ENCODE assay signal across 7 mouse cellular contexts in the genomic region with DNA sequence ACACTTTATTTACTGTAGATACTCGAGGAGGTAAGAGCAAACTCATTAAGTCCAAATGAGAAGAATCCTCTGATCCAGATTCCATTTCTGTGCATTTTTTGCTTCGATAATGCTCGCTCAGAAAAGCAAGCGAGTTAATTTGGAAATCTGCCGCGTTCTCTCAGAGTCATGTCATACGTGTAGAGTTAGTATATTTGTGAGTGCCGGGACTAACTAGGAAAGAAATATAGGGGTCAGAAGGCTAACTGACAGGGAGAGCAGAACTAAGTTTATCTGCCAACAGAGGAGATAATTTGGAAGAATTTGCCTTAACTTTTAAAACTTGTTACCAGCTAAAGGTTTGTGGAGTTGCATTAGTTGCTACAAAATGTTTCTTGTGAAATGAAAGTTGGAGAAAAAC. TPM values are rescaled to one million over a fixed set of nuclear protein-coding genes. Genes with fewer than 3 reads are reported as not detected.
A peak's percentile ranks its signal among the peaks of the same experiment; 100 is the strongest.
DNase-seq lines count a peak whose midpoint lies in the region; ATAC-seq and TF ChIP-seq lines count a peak whose summit lies in the region.

No protein-coding gene starts in this region.

- peak; percentile 12 for DNase-seq in lung, postnatal 0 days (ENCODE audit: low spot score)
- DNase-seq in lung, adult 18-20 months = no peak
- no peak for DNase-seq in limb, embryonic 11.5 days (ENCODE audit: low spot score)
- no peak for DNase-seq in adrenal gland, postnatal 36 days
- DNase-seq in gastrocnemius, adult 8-10 months (ENCODE audit: low spot score in 2 of 2) = no peak

- 0 out of 2 replicates have a peak, but pooled peaks cover 6% of the 10 kb centered on the region for H3K4me1 ChIP-seq in lung, postnatal 0 days (ENCODE audit: insufficient read depth, low read depth, low read length)
- H3K4me1 ChIP-seq in embryonic fibroblast, embryonic 13.5 days (ENCODE audit: control insufficient read depth, insufficient read depth, low read length) = no peaks in the 10 kb centered on the region
- peaks cover 2% of the 10 kb centered on the region; the same call in 1 of the 2 replicates for H3K4me1 ChIP-seq in limb, embryonic 11.5 days (ENCODE audit: control insufficient read depth, insufficient read depth, low read length)
- H3K4me1 ChIP-seq in small intestine, adult 2 months (ENCODE audit: control insufficient read depth, insufficient read depth, insufficient read length, low read length) = no peaks in the 10 kb centered on the region; the same call in 1 of the 2 replicates

- 0 out of 2 replicates have a peak, but pooled peaks cover 5% of the 10 kb centered on the region for H3K36me3 ChIP-seq in lung, postnatal 0 days (ENCODE audit: insufficient read depth, low read length)
- H3K36me3 ChIP-seq in limb, embryonic 11.5 days (ENCODE audit: control insufficient read depth, insufficient read depth, low read length) = peaks cover 2% of the 10 kb centered on the region; the same call in 1 of the 2 replicates
- peaks cover 12% of the 10 kb centered on the region for H3K36me3 ChIP-seq in small intestine, adult 2 months (ENCODE audit: control insufficient read depth, insufficient read depth, low read length)

- no peak for ATAC-seq in lung, postnatal 0 days
- ATAC-seq in limb, embryonic 11.5 days (ENCODE audit: insufficient number of reproducible peaks, low FRiP score, low TSS enrichment, low read depth) = no peak

- H3K4me3 ChIP-seq in lung, postnatal 0 days (ENCODE audit: low read depth, low read length) = peak overlapping the region; percentile 65
- peak overlapping the region; percentile 65 for H3K4me3 ChIP-seq in embryonic fibroblast, embryonic 13.5 days (ENCODE audit: insufficient read depth, low read length)
- peak overlapping the region; percentile 85 for H3K4me3 ChIP-seq in limb, embryonic 11.5 days (ENCODE audit: low read depth, low read length)
- peak overlapping the region; percentile 98 for H3K4me3 ChIP-seq in small intestine, adult 2 months (ENCODE audit: low read depth, low read length)

- peak overlapping the region; percentile 69 for H3K9ac ChIP-seq in lung, postnatal 0 days (replicated peaks; ENCODE audit: low read depth)
- H3K9ac ChIP-seq in limb, embryonic 11.5 days (ENCODE audit: low read length) = peak overlapping the region; percentile 63

- H3K27ac ChIP-seq in lung, postnatal 0 days (ENCODE audit: low read length) = no peak overlapping the region
- no peak overlapping the region for H3K27ac ChIP-seq in embryonic fibroblast, embryonic 13.5 days (ENCODE audit: insufficient read depth, low read length)
- H3K27ac ChIP-seq in limb, embryonic 11.5 days (replicated peaks; ENCODE audit: low read depth, low read length) = no peak overlapping the region
- no peak overlapping the region for H3K27ac ChIP-seq in small intestine, adult 2 months (ENCODE audit: insufficient read depth, low read depth, low read length)

- peak overlapping the region; percentile 67 for H3K4me2 ChIP-seq in lung, postnatal 0 days (replicated peaks; ENCODE audit: low read depth, low read length)
- peak overlapping the region; percentile 79 for H3K4me2 ChIP-seq in limb, embryonic 11.5 days (ENCODE audit: low read depth, severe bottlenecking)

- TF ChIP-seq CTCF in lung, postnatal 0 days (IDR thresholded peaks at IDR 0.05) = no peak
- TF ChIP-seq CTCF in embryonic fibroblast, embryonic 13.5 days (IDR thresholded peaks at IDR 0.05; ENCODE audit: borderline replicate concordance, insufficient read depth, low read length) = no peak
- TF ChIP-seq CTCF in small intestine, adult 2 months (IDR thresholded peaks at IDR 0.05; ENCODE audit: extremely low read depth, insufficient read length, insufficient replicate concordance, low read depth, low read length) = no peak

- TF ChIP-seq POLR2A in embryonic fibroblast, embryonic 13.5 days (IDR thresholded peaks at IDR 0.05; ENCODE audit: low read depth, low read length) = no peak
- no peak for TF ChIP-seq POLR2A in small intestine, adult 2 months (IDR thresholded peaks at IDR 0.05; ENCODE audit: low read depth, low read length)

- no peaks in the 10 kb centered on the region for H3K9me3 ChIP-seq in lung, postnatal 0 days (ENCODE audit: low read length)
- H3K9me3 ChIP-seq in limb, embryonic 11.5 days (ENCODE audit: control insufficient read depth, low read length) = no peaks in the 10 kb centered on the region

- 1% methylated on average over 8 of the region's 8 CpGs for WGBS in lung, postnatal 0 days
- WGBS in limb, embryonic 11.5 days = 4% methylated on average over 8 of the region's 8 CpGs
- under 1% methylated on average over 8 of the region's 8 CpGs for WGBS in small intestine, adult 2 months

- no peaks in the 10 kb centered on the region for H3K27me3 ChIP-seq in lung, postnatal 0 days (replicated peaks; ENCODE audit: insufficient read depth, low read length)
- no peaks in the 10 kb centered on the region for H3K27me3 ChIP-seq in limb, embryonic 11.5 days (ENCODE audit: control insufficient read depth, insufficient read depth, low read length)
- no peaks in the 10 kb centered on the region for H3K27me3 ChIP-seq in small intestine, adult 2 months (ENCODE audit: control insufficient read depth, insufficient read depth, low read length)

- no peak for TF ChIP-seq EP300 in lung, postnatal 0 days (IDR thresholded peaks at IDR 0.05)

RNA-seq across cellular contexts. Expression of gene Nup155, which starts 0.7 kb away (rescaled TPM):
- 3.4 and 4.2 TPM in 2 replicates for polyA plus RNA-seq in lung, postnatal 0 days (2015; fragmentation: Nextera tagmentation; extraction: Ambion mirVana)
- 42.4 and 46.3 TPM in 2 replicates for polyA plus RNA-seq in embryonic fibroblast, embryonic 13.5 days (2011; ENCODE audit: insufficient read length, low read depth, missing spikeins)
- polyA plus RNA-seq in limb, embryonic 11.5 days (2014; fragmentation: Nextera tagmentation; extraction: Ambion mirVana) = 28.4 and 33.2 TPM in 2 replicates
- 1.7 and 2.0 TPM in 2 replicates for polyA plus RNA-seq in small intestine, adult 2 months (2012; rRNA removed)
- 10 to 100 TPM; 18.9 to 19.3 TPM for total RNA-seq in adrenal gland, postnatal 36 days (2021)
- 1 to 10 TPM; 8.5 to 9.0 (median 8.8) TPM for total RNA-seq in gastrocnemius, adult 8-10 months (2022)

RNA-seq across cellular contexts. Expression of gene Wdr70, which starts 10.8 kb away (rescaled TPM):
- 27.0 and 29.1 TPM in 2 replicates for polyA plus RNA-seq in lung, postnatal 0 days (2015; fragmentation: Nextera tagmentation; extraction: Ambion mirVana)
- 38.3 and 40.5 TPM in 2 replicates for polyA plus RNA-seq in embryonic fibroblast, embryonic 13.5 days (2011; ENCODE audit: insufficient read length, low read depth, missing spikeins)
- 73.3 and 74.5 TPM in 2 replicates for polyA plus RNA-seq in limb, embryonic 11.5 days (2014; fragmentation: Nextera tagmentation; extraction: Ambion mirVana)
- polyA plus RNA-seq in small intestine, adult 2 months (2012; rRNA removed) = 1.7 and 3.8 TPM in 2 replicates
- 10 to 100 TPM; 28.0 to 34.8 TPM for total RNA-seq in adrenal gland, postnatal 36 days (2021)
- 10 to 100 TPM; 20.3 to 22.8 (median 21.2) TPM for total RNA-seq in gastrocnemius, adult 8-10 months (2022)

RNA-seq across cellular contexts. Expression of gene Cplane1, which starts 59.1 kb away (rescaled TPM):
- polyA plus RNA-seq in lung, postnatal 0 days (2015; fragmentation: Nextera tagmentation; extraction: Ambion mirVana) = 3.8 and 4.5 TPM in 2 replicates
- 29.3 and 29.7 TPM in 2 replicates for polyA plus RNA-seq in embryonic fibroblast, embryonic 13.5 days (2011; ENCODE audit: insufficient read length, low read depth, missing spikeins)
- polyA plus RNA-seq in limb, embryonic 11.5 days (2014; fragmentation: Nextera tagmentation; extraction: Ambion mirVana) = 14.3 TPM in 2 replicates
- polyA plus RNA-seq in small intestine, adult 2 months (2012; rRNA removed) = 0.37 and 0.48 TPM in 2 replicates
- 1 to 10 TPM; 8.6 to 9.9 TPM for total RNA-seq in adrenal gland, postnatal 36 days (2021)
- total RNA-seq in gastrocnemius, adult 8-10 months (2022) = 1 to 10 TPM; 1.7 to 3.8 (median 2.7) TPM
